Mouse (Mus musculus): Measurements from ENCODE around the gene Cbarp. TPM values are rescaled to one million over a fixed set of nuclear protein-coding genes. Genes with fewer than 3 reads are reported as not detected.

Cbarp gene
- polyA plus RNA-seq, 2 experiments = 1.1 to 1.8 TPM

GRCm38 (mm10) chr10:80161522-80162242 lies 21.0 kb upstream of the Cbarp start:
- Histone ChIP-seq H3K36me3 (replicated peaks; ENCODE audit: control insufficient read depth, insufficient read depth, low read depth) (peaks cover 9% of the 10 kb centered on the region), H3K9ac (replicated peaks) (peak overlapping the region; percentile 62), H3K4me2 (ENCODE audit: low read depth) (peak overlapping the region; percentile 75), H3K4me3 (ENCODE audit: insufficient read depth in 1 of 2, low read depth in 2 of 2, low read length in 2 of 2) (peak overlapping the region in 1 of 2 experiments; percentile 60; a peak in 2 of 4 replicates), H3K9me3 (ENCODE audit: control insufficient read depth, low read length) (no peaks in the 10 kb centered on the region), H3K27ac (peak overlapping the region; percentile 63), H3K27me3 (ENCODE audit: control insufficient read depth, insufficient read depth, low read length) (no peaks in the 10 kb centered on the region), H3K4me1 (replicated peaks; ENCODE audit: control insufficient read depth in 2 of 2, insufficient read depth in 2 of 2, low read length in 1 of 2) (peaks cover 47 to 51% of the 10 kb centered on the region in 2 experiments)
- TF ChIP-seq EP300 (IDR thresholded peaks at IDR 0.05; ENCODE audit: low read depth) (no peak), CTCF (IDR thresholded peaks at IDR 0.05; ENCODE audit: low read depth) (no peak)
- 35% methylated on average over 7 of the region's 7 CpGs for WGBS (ENCODE audit: insufficient replicate concordance)
- DNase-seq (ENCODE audit: low read depth in 3 of 3, low spot score in 3 of 3) = no peak
- no peak for ATAC-seq (ENCODE audit: insufficient read depth)

GRCm38 (mm10) chr10:80160455-80161371 lies 20.1 kb upstream of the Cbarp start:
- Histone ChIP-seq H3K9me3 (ENCODE audit: control insufficient read depth, low read length) (no peaks in the 10 kb centered on the region), H3K27me3 (ENCODE audit: control insufficient read depth, insufficient read depth, low read length) (no peaks in the 10 kb centered on the region), H3K36me3 (replicated peaks; ENCODE audit: control insufficient read depth, insufficient read depth, low read depth) (peaks cover 19% of the 10 kb centered on the region), H3K4me3 (ENCODE audit: insufficient read depth in 1 of 2, low read depth in 2 of 2, low read length in 2 of 2) (peak overlapping the region; percentile 51 to 60), H3K9ac (replicated peaks) (peak overlapping the region; percentile 62), H3K4me2 (ENCODE audit: low read depth) (peak overlapping the region; percentile 75), H3K27ac (peak overlapping the region; percentile 63), H3K4me1 (replicated peaks; ENCODE audit: control insufficient read depth in 2 of 2, insufficient read depth in 2 of 2, low read length in 1 of 2) (peaks cover 45 to 47% of the 10 kb centered on the region in 2 experiments)
- DNase-seq (ENCODE audit: low read depth in 3 of 3, low spot score in 3 of 3) = peak in 1 of 3 experiments; percentile 73
- WGBS (ENCODE audit: insufficient replicate concordance) = 1% methylated on average over 33 of the region's 33 CpGs
- peak; percentile 27; the same call in 1 of the 2 replicates for ATAC-seq (ENCODE audit: insufficient read depth)
- TF ChIP-seq CTCF (IDR thresholded peaks at IDR 0.05; ENCODE audit: low read depth) (peak; percentile 31), EP300 (IDR thresholded peaks at IDR 0.05; ENCODE audit: low read depth) (no peak)

GRCm38 (mm10) chr10:80159561-80160454 lies 19.2 kb upstream of the Cbarp start:
- Histone ChIP-seq H3K4me2 (ENCODE audit: low read depth) (peak overlapping the region; percentile 75), H3K9ac (replicated peaks) (peak overlapping the region; percentile 62), H3K9me3 (ENCODE audit: control insufficient read depth, low read length) (no peaks in the 10 kb centered on the region), H3K27me3 (ENCODE audit: control insufficient read depth, insufficient read depth, low read length) (no peaks in the 10 kb centered on the region), H3K4me1 (replicated peaks; ENCODE audit: control insufficient read depth in 2 of 2, insufficient read depth in 2 of 2, low read length in 1 of 2) (peaks cover 39 to 41% of the 10 kb centered on the region in 2 experiments), H3K36me3 (replicated peaks; ENCODE audit: control insufficient read depth, insufficient read depth, low read depth) (peaks cover 28% of the 10 kb centered on the region), H3K4me3 (ENCODE audit: insufficient read depth in 1 of 2, low read depth in 2 of 2, low read length in 2 of 2) (peak overlapping the region; percentile 60), H3K27ac (peak overlapping the region; percentile 69)
- DNase-seq (ENCODE audit: low read depth in 3 of 3, low spot score in 3 of 3) (peak; percentile 96 to 97 (median 97)), ATAC-seq (ENCODE audit: insufficient read depth) (peak; percentile 83)
- peak; percentile 18; the same call in 1 of the 2 replicates for TF ChIP-seq CTCF (IDR thresholded peaks at IDR 0.05; ENCODE audit: low read depth)
- TF ChIP-seq EP300 (IDR thresholded peaks at IDR 0.05; ENCODE audit: low read depth) = 0 out of 2 replicates have a peak, but pooled peaks have one; percentile 13
- under 1% methylated on average over 55 of the region's 55 CpGs for WGBS (ENCODE audit: insufficient replicate concordance)

- H3K9ac ChIP-seq (replicated peaks) = peak overlapping the region; percentile 46
- H3K36me3 ChIP-seq (replicated peaks; ENCODE audit: control insufficient read depth, insufficient read depth, low read depth) = peaks cover 35% of the 10 kb centered on the region
- no peak for TF ChIP-seq EP300 (IDR thresholded peaks at IDR 0.05; ENCODE audit: low read depth)
- TF ChIP-seq CTCF (IDR thresholded peaks at IDR 0.05; ENCODE audit: low read depth) = no peak
- no peak for ATAC-seq (ENCODE audit: insufficient read depth)
- WGBS (ENCODE audit: insufficient replicate concordance) = 20% methylated on average over 12 of the region's 12 CpGs
- no peak for DNase-seq (ENCODE audit: low read depth in 3 of 3, low spot score in 3 of 3)
- H3K27ac ChIP-seq = peak overlapping the region; percentile 69
- H3K4me1 ChIP-seq (replicated peaks; ENCODE audit: control insufficient read depth in 2 of 2, insufficient read depth in 2 of 2, low read length in 1 of 2) = peaks cover 35 to 41% of the 10 kb centered on the region in 2 experiments
- H3K27me3 ChIP-seq (ENCODE audit: control insufficient read depth, insufficient read depth, low read length) = no peaks in the 10 kb centered on the region
- peak overlapping the region; percentile 75 for H3K4me2 ChIP-seq (ENCODE audit: low read depth)
- H3K4me3 ChIP-seq (ENCODE audit: insufficient read depth in 1 of 2, low read depth in 2 of 2, low read length in 2 of 2) = peak overlapping the region; percentile 60
- no peaks in the 10 kb centered on the region for H3K9me3 ChIP-seq (ENCODE audit: control insufficient read depth, low read length)
Measured at GRCm38 (mm10) chr10:80159021-80159560, 18.5 kb upstream of the Cbarp start.

All from liver, embryonic 14.5 days (tissue).